Mouse (Mus musculus) heart, postnatal 4 days (tissue): Measurements from ENCODE around the gene Dhx40. TPM values are rescaled to one million over a fixed set of nuclear protein-coding genes. Genes with fewer than 3 reads are reported as not detected.
"Not testable (repeated sequence)": the region's sequence is repeated elsewhere in the genome, so short reads cannot be mapped to it uniquely, and the experiment has no call there.

Source experiments
- DNase-seq: peaks from one replicate; pipeline ENCODE4 v3.0.0; 2021
- total RNA-seq, 2 experiments: library from RNA; stranded (reverse); gene quantifications; 2 replicates each; pipeline ENCODE4 v1.2.3; 2021

Dhx40 gene
- total RNA-seq, 2 experiments from 2014 or later: 17.6 to 19.2 TPM

DNA sequence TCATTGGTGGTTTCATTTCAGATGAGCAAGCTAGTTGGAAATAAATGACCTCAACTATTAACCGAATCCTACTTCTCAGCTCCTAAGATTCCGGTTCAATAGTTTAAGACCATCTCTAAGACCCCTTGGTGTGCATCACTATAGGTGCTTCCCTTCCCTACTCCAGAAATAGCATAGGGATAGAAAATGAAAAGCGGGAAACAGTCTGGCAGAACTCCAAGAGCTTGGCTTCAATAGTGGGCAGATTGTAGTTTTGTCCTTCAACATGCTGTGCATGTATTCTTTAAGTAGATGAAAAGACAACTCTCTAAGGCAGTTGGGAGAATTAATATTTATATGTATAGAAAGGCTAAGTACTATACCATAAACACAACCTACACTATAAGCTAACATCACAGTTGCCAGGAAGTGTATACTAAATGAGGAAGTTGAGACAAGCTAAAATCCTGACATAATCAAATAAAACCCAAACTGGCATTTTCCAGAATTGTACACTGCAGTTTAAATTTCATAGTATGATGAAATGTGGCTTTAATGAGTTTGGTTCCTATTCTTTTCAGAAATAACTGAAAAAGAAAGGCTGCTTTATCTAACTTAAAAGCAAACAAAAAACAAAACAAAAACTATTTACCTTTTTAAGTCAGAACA lies 57.6 kb downstream of the Dhx40 start:
- peak; percentile 21 for DNase-seq

- DNase-seq: no peak
These were observed 61.7 kb downstream of the Dhx40 start for GRCm38 (mm10) chr11:86745634-86746404.

DNA sequence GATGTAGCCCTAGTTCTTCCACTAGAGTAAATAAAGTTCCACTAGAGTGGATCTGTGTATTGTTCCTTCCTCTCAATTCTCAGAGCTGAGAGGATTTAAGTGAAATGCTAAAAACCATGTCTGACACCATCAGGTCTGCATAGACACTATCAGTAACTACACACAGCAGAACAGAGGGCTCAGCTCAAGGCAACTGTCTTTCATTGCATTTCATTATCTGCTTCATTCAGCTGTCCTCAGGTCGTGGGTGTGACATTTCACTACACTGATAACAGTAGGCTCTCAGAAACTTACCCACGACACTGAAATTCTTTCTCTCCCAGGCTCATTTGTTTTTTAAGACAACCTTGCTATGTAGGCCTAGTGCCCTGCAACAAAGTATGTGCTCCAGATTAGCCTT lies 64.9 kb downstream of the Dhx40 start:
- DNase-seq: no peak

DNA sequence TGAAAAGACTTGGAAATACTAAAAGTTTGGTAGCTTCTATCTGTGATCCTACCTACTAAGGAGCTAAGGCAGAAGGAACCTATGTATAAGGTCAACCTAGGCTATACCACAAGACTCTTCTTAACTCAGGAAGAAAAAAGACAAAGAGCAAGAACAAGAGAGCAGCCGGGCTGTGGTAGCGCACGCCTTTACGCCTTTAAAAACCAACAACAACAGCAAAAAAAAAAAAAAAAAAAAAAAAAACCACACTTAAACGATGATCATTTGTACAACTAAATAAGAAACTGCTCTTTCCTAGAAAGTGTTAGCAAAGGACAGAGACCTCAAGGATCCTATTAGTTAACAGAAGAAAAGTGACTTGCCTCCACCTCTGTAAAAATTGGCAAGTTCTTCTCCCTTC lies 66.0 kb downstream of the Dhx40 start:
- no peak for DNase-seq

DNA sequence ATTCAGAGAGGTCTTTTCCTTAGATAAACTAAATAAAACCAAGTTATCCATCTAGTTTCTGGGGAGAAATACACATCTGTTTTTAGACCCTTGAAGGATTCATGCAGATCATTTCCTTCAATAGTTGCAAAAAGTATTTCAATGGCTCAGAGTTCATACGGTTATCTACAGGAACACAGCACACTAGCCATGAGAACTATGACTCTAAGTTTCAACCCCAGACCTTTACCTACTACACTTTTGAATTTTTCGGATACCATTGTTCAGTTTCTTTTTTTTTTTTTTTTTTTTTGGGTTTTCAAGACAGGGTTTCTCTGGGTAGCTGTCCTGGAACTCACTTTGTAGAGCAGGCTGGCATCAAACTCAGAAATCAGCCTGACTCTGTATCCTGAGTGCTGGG lies 68.1 kb downstream of the Dhx40 start:
- DNase-seq: no peak

- DNase-seq: no peak
These were observed 68.6 kb downstream of the Dhx40 start for GRCm38 (mm10) chr11:86738956-86739355.

- not testable (repeated sequence) for DNase-seq
These were observed 69.2 kb downstream of the Dhx40 start for GRCm38 (mm10) chr11:86738308-86738707.

- DNase-seq: no peak
These were observed 70.1 kb downstream of the Dhx40 start for GRCm38 (mm10) chr11:86737301-86738000.

DNA sequence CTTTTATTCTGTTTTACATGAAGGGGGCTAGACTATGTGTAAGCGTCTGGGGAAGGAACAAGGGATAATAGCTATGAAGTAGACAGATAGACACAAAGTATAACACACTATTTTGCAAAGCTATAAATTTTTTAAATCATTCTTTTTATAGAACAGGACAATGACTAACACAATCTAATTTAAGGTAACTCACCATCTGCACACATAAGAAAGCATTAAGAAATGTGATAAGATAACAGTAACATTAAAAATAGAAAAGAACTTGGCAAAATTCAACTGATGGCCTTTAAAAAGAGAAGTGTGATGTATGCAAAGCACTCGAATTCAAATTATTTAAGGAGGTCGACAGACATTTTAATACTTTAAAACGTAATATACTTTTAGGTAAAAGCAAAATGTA lies 72.6 kb downstream of the Dhx40 start:
- DNase-seq: no peak

- no peak for DNase-seq
These were observed 73.2 kb downstream of the Dhx40 start for GRCm38 (mm10) chr11:86734241-86734939.

- DNase-seq: peak; percentile 22
These were observed 76.1 kb downstream of the Dhx40 start for GRCm38 (mm10) chr11:86731443-86731842.

GRCm38 (mm10) chr11:86725607-86726006 lies 81.9 kb downstream of the Dhx40 start:
- DNase-seq: no peak

DNA sequence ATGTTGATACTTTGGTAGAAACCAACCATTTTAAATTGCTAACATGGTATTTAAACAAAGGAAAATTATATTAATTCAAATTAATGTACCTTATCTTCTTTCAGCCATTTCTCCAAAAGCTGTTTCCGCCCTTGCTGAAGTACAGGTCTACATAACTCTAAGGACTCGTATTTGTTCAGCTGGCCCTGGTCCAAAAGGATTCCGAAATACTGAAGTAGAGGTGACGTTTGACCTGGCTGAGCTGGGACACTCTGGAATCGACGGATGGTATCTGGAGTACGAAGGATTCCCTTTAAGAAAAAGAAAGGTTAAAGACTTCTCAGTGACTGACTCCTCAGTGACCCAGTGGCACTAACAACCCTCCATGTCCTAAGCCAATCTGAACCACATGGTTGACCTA lies 82.6 kb downstream of the Dhx40 start:
- DNase-seq: no peak

GRCm38 (mm10) chr11:86724004-86724403 lies 83.5 kb downstream of the Dhx40 start:
- no peak for DNase-seq

DNA sequence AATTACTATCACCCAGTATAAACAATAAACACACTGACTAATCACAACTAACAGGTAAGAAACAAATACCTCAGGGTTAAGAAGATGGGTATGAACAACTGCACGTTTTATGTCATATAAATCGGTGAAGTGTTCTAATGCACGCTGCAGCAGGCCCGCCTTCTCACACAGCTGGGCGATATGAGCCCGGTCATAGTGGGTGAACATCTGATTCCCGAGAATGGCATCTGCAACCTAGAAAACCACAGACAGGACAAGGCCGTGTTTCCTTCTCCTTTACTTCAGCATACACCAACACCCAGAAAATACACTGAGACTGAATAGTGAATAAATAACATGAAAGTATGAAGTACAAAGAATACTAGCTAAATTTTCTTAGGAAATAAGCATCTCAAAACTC lies 88.2 kb downstream of the Dhx40 start:
- no peak for DNase-seq

Other genes starting within 250 kb of the Dhx40 start
- 10 to 100 TPM; 62.0 to 74.5 TPM for gene Vmp1, start 123.9 kb downstream of the Dhx40 start, total RNA-seq
- 10 to 100 TPM; 10.3 to 10.6 TPM for gene Ptrh2, start 123.8 kb downstream of the Dhx40 start, total RNA-seq
- gene Cltc, start 50.2 kb downstream of the Dhx40 start, total RNA-seq: 100 to 1,000 TPM; 266 to 273 TPM
- 10 to 100 TPM; 18.9 to 22.7 TPM for gene Ypel2, start 186.0 kb upstream of the Dhx40 start, total RNA-seq